Mouse (Mus musculus) adrenal gland, postnatal 36 days (tissue): ENCODE results near the gene Slc17a5. TPM values are rescaled to one million over a fixed set of nuclear protein-coding genes. Genes with fewer than 3 reads are reported as not detected.
"Not testable (repeated sequence)": the region's sequence is repeated elsewhere in the genome, so short reads cannot be mapped to it uniquely, and the experiment has no call there.

Source experiments
- DNase-seq, 2 experiments: peaks; one replicate each; pipeline ENCODE4 v3.0.0; 2021; ENCODE audit warnings: mixed read lengths in 1 of 2
- total RNA-seq, 2 experiments: library from RNA; stranded (reverse); gene quantifications; 2 replicates each; pipeline ENCODE4 v1.2.3; 2021

Slc17a5 gene
- total RNA-seq, 2 experiments from 2014 or later, result 7.4 to 16.4 TPM

GRCm38 (mm10) chr9:78520127-78520779 is 67.6 kb downstream of the Slc17a5 start:
- DNase-seq, result peak; percentile 56 to 63

GRCm38 (mm10) chr9:78517237-78517636 is 70.6 kb downstream of the Slc17a5 start:
- not testable (repeated sequence) for DNase-seq

- DNase-seq, result no peak
Measured at GRCm38 (mm10) chr9:78516125-78516524, 71.7 kb downstream of the Slc17a5 start.

GRCm38 (mm10) chr9:78514681-78515080 is 73.2 kb downstream of the Slc17a5 start:
- DNase-seq, result no peak

GRCm38 (mm10) chr9:78513776-78514500 is 73.9 kb downstream of the Slc17a5 start:
- peak; percentile 36 to 41 for DNase-seq

- no peak for DNase-seq
Measured at GRCm38 (mm10) chr9:78511705-78512104, 76.1 kb downstream of the Slc17a5 start.

GRCm38 (mm10) chr9:78508106-78508786 is 79.6 kb downstream of the Slc17a5 start:
- peak; percentile 48 to 66 for DNase-seq

- no peak for DNase-seq
Measured at GRCm38 (mm10) chr9:78506722-78507077, 81.1 kb downstream of the Slc17a5 start.

- DNase-seq, result no peak
Measured at GRCm38 (mm10) chr9:78506002-78506721, 81.7 kb downstream of the Slc17a5 start.

GRCm38 (mm10) chr9:78505223-78505622 is 82.6 kb downstream of the Slc17a5 start:
- no peak for DNase-seq

GRCm38 (mm10) chr9:78504679-78505078 is 83.2 kb downstream of the Slc17a5 start:
- no peak for DNase-seq

GRCm38 (mm10) chr9:78504133-78504532 is 83.7 kb downstream of the Slc17a5 start:
- DNase-seq, result no peak

- no peak for DNase-seq
Measured at GRCm38 (mm10) chr9:78503223-78504079, 84.4 kb downstream of the Slc17a5 start.

- no peak for DNase-seq
Measured at GRCm38 (mm10) chr9:78501284-78501683, 86.6 kb downstream of the Slc17a5 start.

- no peak for DNase-seq
Measured at GRCm38 (mm10) chr9:78500386-78500785, 87.5 kb downstream of the Slc17a5 start.

- no peak for DNase-seq
Measured at GRCm38 (mm10) chr9:78493171-78493570, 94.7 kb downstream of the Slc17a5 start.

GRCm38 (mm10) chr9:78492254-78492653 is 95.6 kb downstream of the Slc17a5 start:
- DNase-seq, result no peak

GRCm38 (mm10) chr9:78491169-78491568 is 96.7 kb downstream of the Slc17a5 start:
- no peak for DNase-seq

GRCm38 (mm10) chr9:78488890-78489420 is 98.9 kb downstream of the Slc17a5 start, which contains the start of gene Eef1a1:
TSS of gene Eef1a1 (minus strand) at chr9:78489151.
- DNase-seq, result peak; percentile 76 to 88

- DNase-seq, result not testable (repeated sequence)
Measured at GRCm38 (mm10) chr9:78488021-78488420, 99.8 kb downstream of the Slc17a5 start.
